Mouse (Mus musculus) C2C12 (cell line): ENCODE data around the gene Ss18l1.

Source experiments
- CEBPB ChIP-seq: IDR thresholded peaks from one replicate; pipeline ENCODE4 v1.6.1; 2011; ENCODE audit warnings: low read depth, mild to moderate bottlenecking, control low read depth, moderate library complexity
- CTCF ChIP-seq: IDR thresholded peaks from one replicate; pipeline ENCODE4 v1.5.1; 2011; ENCODE audit not compliant: control insufficient read depth, insufficient read depth, insufficient read length
- FOSL1 ChIP-seq: IDR thresholded peaks from one replicate; pipeline ENCODE4 v1.8.0; 2011; ENCODE audit warnings: mild to moderate bottlenecking, low read length; ENCODE audit not compliant: poor library complexity, insufficient read depth, severe bottlenecking
- MAX ChIP-seq: IDR thresholded peaks from one replicate; pipeline ENCODE4 v1.6.1; 2011; ENCODE audit warnings: mild to moderate bottlenecking, control low read depth
- MYOD1 ChIP-seq: IDR thresholded peaks from one replicate; pipeline ENCODE4 v1.6.1; 2011; ENCODE audit warnings: low read depth; ENCODE audit not compliant: control insufficient read depth, insufficient read length
- MYOG ChIP-seq: IDR thresholded peaks from one replicate; pipeline ENCODE4 v1.6.1; 2011; ENCODE audit not compliant: control insufficient read depth, insufficient read length; ENCODE audit errors: extremely low read depth
- USF1 ChIP-seq: IDR thresholded peaks from one replicate; pipeline ENCODE4 v1.6.1; 2011; ENCODE audit warnings: low read depth, mild to moderate bottlenecking, control low read depth, moderate library complexity

DNA sequence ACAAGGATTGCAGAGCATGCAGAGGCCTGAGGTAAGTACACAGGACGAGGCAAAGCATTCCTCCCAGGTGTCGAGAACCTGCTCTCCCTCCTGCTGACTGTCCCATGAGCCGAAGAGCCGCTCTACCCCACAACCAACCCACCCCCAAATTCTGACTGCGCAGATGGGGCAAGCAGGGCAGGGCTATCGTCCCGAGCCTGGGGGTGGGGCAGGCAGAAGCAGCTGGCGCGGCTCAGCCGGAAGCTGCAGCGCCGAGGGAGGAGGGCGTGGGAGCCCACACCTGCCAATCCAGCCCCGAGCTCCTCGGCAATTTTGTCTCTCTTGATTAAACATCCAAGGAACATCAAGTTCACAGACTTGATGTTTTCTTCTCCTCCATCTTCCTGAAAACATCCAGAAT, 57.2 kb downstream of the Ss18l1 start:
- TF ChIP-seq CEBPB (no peak), USF1 (no peak), MAX (no peak), CTCF (no peak), MYOD1 (no peak), MYOG (no peak), FOSL1 (no peak)
